Mouse (Mus musculus) CH12.LX (cell line): ENCODE data around the gene Frmd4a. TPM values are rescaled to one million over a fixed set of nuclear protein-coding genes. Genes with fewer than 3 reads are reported as not detected.

Experiments used
- DNase-seq: peaks from one replicate; pipeline ENCODE4 v3.0.0-alpha.2; 2013; ENCODE audit errors: extremely low read depth
- H3K27ac ChIP-seq: 2 replicates; pipeline ENCODE4 v1.5.1; 2012; ENCODE audit warnings: low read depth, mild to moderate bottlenecking, control low read depth, moderate library complexity; ENCODE audit not compliant: insufficient read depth
- H3K27me3 ChIP-seq: replicated peaks from 2 replicates; pipeline ENCODE3; 2012; ENCODE audit warnings: inconsistent platforms
- H3K36me3 ChIP-seq, 2 experiments: replicated peaks in 1 of 2; 2 replicates each; pipeline versions ENCODE3 to v1.6.1; 2012; ENCODE audit warnings: inconsistent platforms in 1 of 2, low read length in 1 of 2, mild to moderate bottlenecking in 1 of 2, mixed read lengths in 1 of 2, moderate library complexity in 1 of 2; ENCODE audit not compliant: control insufficient read depth in 1 of 2, insufficient read depth in 1 of 2
- H3K4me1 ChIP-seq, 2 experiments: 2 replicates each; pipeline ENCODE4 v1.6.1; 2012; ENCODE audit warnings: inconsistent platforms in 1 of 2, moderate library complexity in 1 of 2; ENCODE audit not compliant: insufficient read depth in 2 of 2, control insufficient read depth in 1 of 2
- H3K4me2 ChIP-seq: 2 replicates; pipeline ENCODE4 v1.6.1; 2012; ENCODE audit warnings: low read depth, mild to moderate bottlenecking, control low read depth; ENCODE audit not compliant: poor library complexity, insufficient read depth, severe bottlenecking
- H3K4me3 ChIP-seq, 3 experiments: fragments of 150-350 bp in 1 of 3; sonication (generic) in 1 of 3; replicated peaks in 1 of 3; 2 replicates each; pipeline versions ENCODE3 to v1.5.1; 2011 to 2012; ENCODE audit warnings: low read depth in 2 of 3, low read length in 2 of 3, mild to moderate bottlenecking in 2 of 3, moderate library complexity in 2 of 3, control low read depth in 1 of 3, improper control_type of control experiment in 1 of 3, inconsistent platforms in 1 of 3, mixed read lengths in 1 of 3; ENCODE audit not compliant: poor library complexity in 1 of 3
- H3K79me2 ChIP-seq: replicated peaks from 2 replicates; pipeline ENCODE4 v1.6.1; 2012; ENCODE audit warnings: mild to moderate bottlenecking, moderate library complexity; ENCODE audit not compliant: control insufficient read depth, poor library complexity, insufficient read depth, severe bottlenecking; ENCODE audit errors: extremely low read depth
- H3K9ac ChIP-seq: 2 replicates; pipeline ENCODE4 v1.6.1; 2012; ENCODE audit warnings: low read depth, mild to moderate bottlenecking, control low read depth, moderate library complexity; ENCODE audit not compliant: insufficient read depth
- H3K9me3 ChIP-seq: replicated peaks from 2 replicates; pipeline ENCODE3; 2012; ENCODE audit warnings: low read length, inconsistent platforms, mixed read lengths
- CHD1 ChIP-seq: IDR thresholded peaks from 2 replicates; pipeline ENCODE4 v1.6.1; 2012; ENCODE audit warnings: low read depth, low read length, improper control_type of control experiment, inconsistent platforms
- CHD2 ChIP-seq: IDR thresholded peaks from 2 replicates; pipeline ENCODE4 v1.6.1; 2011; ENCODE audit warnings: low read length, improper control_type of control experiment
- CTCF ChIP-seq, 2 experiments: IDR thresholded peaks in 1 of 2; conservative IDR thresholded peaks in 1 of 2; 2 replicates each; pipeline ENCODE4 v1.5.1; 2011 to 2012; ENCODE audit warnings: low read depth in 2 of 2, low read length in 2 of 2, improper control_type of control experiment in 1 of 2, inconsistent platforms in 1 of 2, mild to moderate bottlenecking in 1 of 2, moderate library complexity in 1 of 2
- E2F4 ChIP-seq: IDR thresholded peaks from 2 replicates; pipeline ENCODE4 v1.6.1; 2011; ENCODE audit warnings: low read depth, low read length, improper control_type of control experiment; ENCODE audit not compliant: insufficient replicate concordance
- EP300 ChIP-seq: IDR thresholded peaks from 2 replicates; pipeline ENCODE4 v1.6.1; 2011; ENCODE audit warnings: low read length, improper control_type of control experiment
- ETS1 ChIP-seq: conservative IDR thresholded peaks from 2 replicates; pipeline ENCODE4 v1.6.1; 2012; ENCODE audit warnings: low read depth, mild to moderate bottlenecking, inconsistent platforms, low read length, improper control_type of control experiment, moderate library complexity
- JUND ChIP-seq: conservative IDR thresholded peaks from 2 replicates; pipeline ENCODE4 v1.6.1; 2011; ENCODE audit warnings: low read depth, low read length, improper control_type of control experiment
- KAT2A ChIP-seq: IDR thresholded peaks from 2 replicates; pipeline ENCODE4 v1.6.1; 2012; ENCODE audit warnings: low read length, improper control_type of control experiment, inconsistent platforms; ENCODE audit not compliant: insufficient replicate concordance
- MAFK ChIP-seq: IDR thresholded peaks from 2 replicates; pipeline ENCODE4 v1.6.1; 2011; ENCODE audit warnings: low read length, improper control_type of control experiment; ENCODE audit not compliant: insufficient replicate concordance
- MEF2A ChIP-seq: IDR thresholded peaks from 2 replicates; pipeline ENCODE4 v1.6.1; 2014; ENCODE audit warnings: low read depth, mild to moderate bottlenecking, inconsistent platforms, low read length, improper control_type of control experiment, borderline replicate concordance
- MXI1 ChIP-seq: IDR thresholded peaks from 2 replicates; pipeline ENCODE4 v1.6.1; 2011; ENCODE audit warnings: mild to moderate bottlenecking, low read depth, low read length, improper control_type of control experiment
- MYC ChIP-seq: IDR thresholded peaks from 2 replicates; pipeline ENCODE4 v1.6.1; 2011; ENCODE audit warnings: low read depth, mild to moderate bottlenecking, improper control_type of control experiment, low read length
- NELFE ChIP-seq: IDR thresholded peaks from 2 replicates; pipeline ENCODE4 v1.6.1; 2011; ENCODE audit warnings: low read depth, low read length, improper control_type of control experiment
- PAX5 ChIP-seq: IDR thresholded peaks from 2 replicates; pipeline ENCODE4 v1.6.1; 2012; ENCODE audit warnings: low read length, inconsistent platforms, mixed read lengths
- SIN3A ChIP-seq: IDR thresholded peaks from 2 replicates; pipeline ENCODE4 v1.6.1; 2012; ENCODE audit warnings: low read length, improper control_type of control experiment, inconsistent platforms
- SMC3 ChIP-seq: IDR thresholded peaks from 2 replicates; pipeline ENCODE4 v1.6.1; 2011; ENCODE audit warnings: low read depth, low read length, improper control_type of control experiment
- TBP ChIP-seq: conservative IDR thresholded peaks from 2 replicates; pipeline ENCODE4 v1.6.1; 2011; ENCODE audit warnings: low read depth, low read length, improper control_type of control experiment
- TCF12 ChIP-seq: IDR thresholded peaks from 2 replicates; pipeline ENCODE4 v1.6.1; 2014; ENCODE audit warnings: low read depth, mild to moderate bottlenecking, inconsistent platforms, low read length, improper control_type of control experiment
- UBTF ChIP-seq: IDR thresholded peaks from 2 replicates; pipeline ENCODE4 v1.6.1; 2012; ENCODE audit warnings: low read depth, mild to moderate bottlenecking, inconsistent platforms, low read length, improper control_type of control experiment, moderate library complexity
- USF2 ChIP-seq: conservative IDR thresholded peaks from 2 replicates; pipeline ENCODE4 v1.6.1; 2011; ENCODE audit warnings: low read depth, low read length, improper control_type of control experiment
- ZC3H11A ChIP-seq: IDR thresholded peaks from 2 replicates; pipeline ENCODE4 v1.6.1; 2012; ENCODE audit warnings: low read depth, mild to moderate bottlenecking, inconsistent platforms, low read length, improper control_type of control experiment
- dilution Hi-C: fragments of 300-500 bp; cut with MboI; formaldehyde crosslinking; loops from 2 replicates; pipeline ENCODE4 v1.14.3; 2020; ENCODE audit warnings: low sequenced_read_pairs; ENCODE audit not compliant: extremely low pct_unique_long_range_greater_than_20kb, extremely low pct_ligation_motif_present
- in situ Hi-C: fragments of 300-500 bp; cut with MboI; formaldehyde crosslinking; loops from 3 replicates; pipeline ENCODE4 v1.14.3; 2019; ENCODE audit warnings: low sequenced_read_pairs, low pct_ligation_motif_present, low pct_unique_long_range_greater_than_20kb, mixed read lengths
- polyA plus RNA-seq: library from polyadenylated mRNA; unstranded; fragments of >175 nt; gene quantifications from 2 replicates; pipeline ENCODE4 v1.2.1, GENCODE M21; 2012; ENCODE audit warnings: low read depth; ENCODE audit not compliant: insufficient read length
- total RNA-seq, 2 experiments: library from RNA; depleted of rRNA; stranded (reverse); fragments of 300-350 nt in 1 of 2; fragments of >200 nt in 1 of 2; gene quantifications; 2 replicates each; pipeline ENCODE4 v1.2.3; 2012 to 2014

Frmd4a gene
- total and polyA plus RNA-seq, 3 experiments: 0.13 to 2.0 (median 0.32) TPM

- Histone ChIP-seq H3K4me3 (no peak overlapping the region), H3K4me1 (no peaks in the 10 kb centered on the region), H3K79me2 (no peaks in the 10 kb centered on the region), H3K36me3 (no peaks in the 10 kb centered on the region), H3K27me3 (no peaks in the 10 kb centered on the region), H3K4me2 (no peak overlapping the region), H3K27ac (no peak overlapping the region), H3K9ac (no peak overlapping the region), H3K9me3 (no peaks in the 10 kb centered on the region)
- DNase-seq: no peak
- dilution Hi-C loops (no loop called here), in situ Hi-C loops (no loop called here)
- no peak for TF ChIP-seq JUND
- TF ChIP-seq MAFK: no peak
- TF ChIP-seq CTCF (conservative IDR thresholded peaks at IDR 0.05 in 1 of 2, IDR thresholded peaks at IDR 0.05 in 1 of 2; ENCODE audit: low read depth in 2 of 2, low read length in 2 of 2): no peak
- no peak for TF ChIP-seq ZC3H11A
- no peak for TF ChIP-seq CHD1
- TF ChIP-seq SMC3: no peak
- no peak for TF ChIP-seq KAT2A
- TF ChIP-seq TCF12: no peak
- TF ChIP-seq SIN3A: no peak
These were observed 243.0 kb downstream of the Frmd4a start for GRCm38 (mm10) chr2:4260324-4261058.

- in situ Hi-C loops: no loop called here
- no peak overlapping the region for H3K27ac ChIP-seq
These were observed 245.2 kb downstream of the Frmd4a start for GRCm38 (mm10) chr2:4262667-4263066.

GRCm38 (mm10) chr2:4267377-4267776 lies 249.9 kb downstream of the Frmd4a start:
- Histone ChIP-seq H3K9me3 (no peaks in the 10 kb centered on the region), H3K4me1 (no peaks in the 10 kb centered on the region), H3K4me3 (no peak overlapping the region), H3K79me2 (no peaks in the 10 kb centered on the region), H3K27ac (no peak overlapping the region), H3K36me3 (no peaks in the 10 kb centered on the region), H3K27me3 (no peaks in the 10 kb centered on the region), H3K4me2 (no peak overlapping the region), H3K9ac (no peak overlapping the region)
- no peak for TF ChIP-seq ETS1
- TF ChIP-seq UBTF: no peak
- no peak for TF ChIP-seq TCF12
- no peak for TF ChIP-seq MYC
- no peak for TF ChIP-seq PAX5
- TF ChIP-seq USF2: no peak
- no peak for TF ChIP-seq E2F4
- TF ChIP-seq MEF2A: no peak
- no peak for TF ChIP-seq MXI1
- in situ Hi-C loops (no loop called here), dilution Hi-C loops (no loop called here)
- DNase-seq: no peak

More at GRCm38 (mm10) chr2:4262667-4263066, 245.2 kb downstream of the Frmd4a start:
- H3K27me3 ChIP-seq: no peaks in the 10 kb centered on the region
- dilution Hi-C loops: no loop called here
- no peaks in the 10 kb centered on the region for H3K36me3 ChIP-seq
- no peaks in the 10 kb centered on the region for H3K9me3 ChIP-seq
- H3K4me1 ChIP-seq: no peaks in the 10 kb centered on the region
- no peak for DNase-seq
- no peaks in the 10 kb centered on the region for H3K79me2 ChIP-seq
- TF ChIP-seq EP300: no peak
- TF ChIP-seq E2F4: no peak
- TF ChIP-seq NELFE: no peak
- no peak for TF ChIP-seq SIN3A
- no peak for TF ChIP-seq ZC3H11A
- TF ChIP-seq CHD1: no peak
- TF ChIP-seq USF2: no peak
- TF ChIP-seq CHD2: no peak
- no peak for TF ChIP-seq TBP
- H3K4me2 ChIP-seq: no peak overlapping the region
- no peak overlapping the region for H3K4me3 ChIP-seq
- no peak overlapping the region for H3K9ac ChIP-seq
